Mouse (Mus musculus) ES-E14 (cell line): ENCODE measurements at regions not wholly inside any gene's neighbourhood (a gene's known extent, or its start where the extent isn't known, plus 50 kb on each side); places are given as distances from the start of the nearest gene placed in this dataset.

Experiments
- DNase-seq: peaks from one replicate; pipeline ENCODE4 v3.0.0-alpha.2; 2013; ENCODE audit warnings: low read depth, low spot score
- H3K27ac ChIP-seq: 2 replicates; pipeline ENCODE4 v1.5.1; 2012; ENCODE audit warnings: low read depth, mild to moderate bottlenecking, low read length, moderate library complexity, mixed read lengths; ENCODE audit not compliant: poor library complexity, insufficient read depth, severe bottlenecking
- H3K36me3 ChIP-seq: 2 replicates; pipeline ENCODE4 v1.6.1; 2012; ENCODE audit warnings: mild to moderate bottlenecking, low read length, moderate library complexity, mixed read lengths; ENCODE audit not compliant: control insufficient read depth, poor library complexity, insufficient read depth, severe bottlenecking
- H3K4me1 ChIP-seq, 2 experiments: fragments of 150-350 bp in 1 of 2; sonication (generic) in 1 of 2; 2 replicates each; pipeline ENCODE4 v1.6.1; 2012; ENCODE audit warnings: low read length in 2 of 2, mild to moderate bottlenecking in 1 of 2, mixed read lengths in 1 of 2; ENCODE audit not compliant: control insufficient read depth in 2 of 2, insufficient read depth in 2 of 2, poor library complexity in 1 of 2
- H3K4me3 ChIP-seq, 2 experiments: fragments of 150-350 bp in 1 of 2; sonication (generic) in 1 of 2; 2 replicates each; pipeline ENCODE4 v1.5.1; 2012; ENCODE audit warnings: low read length in 2 of 2, low read depth in 1 of 2, mild to moderate bottlenecking in 1 of 2, mixed read lengths in 1 of 2; ENCODE audit not compliant: insufficient read depth in 1 of 2, poor library complexity in 1 of 2, severe bottlenecking in 1 of 2
- H3K9ac ChIP-seq: 2 replicates; pipeline ENCODE4 v1.6.1; 2012; ENCODE audit warnings: low read depth, mild to moderate bottlenecking, low read length, mixed read lengths; ENCODE audit not compliant: poor library complexity, insufficient read depth, severe bottlenecking
- H3K9me3 ChIP-seq: fragments of 150-350 bp; sonication (generic); 2 replicates; pipeline ENCODE4 v1.6.1; 2012; ENCODE audit warnings: low read depth, mild to moderate bottlenecking, low read length; ENCODE audit not compliant: control insufficient read depth, insufficient read depth
- CHD2 ChIP-seq: IDR thresholded peaks from 2 replicates; pipeline ENCODE4 v1.6.1; 2014; ENCODE audit warnings: mild to moderate bottlenecking, low read depth, low read length, inconsistent platforms
- HCFC1 ChIP-seq: IDR thresholded peaks from 2 replicates; pipeline ENCODE4 v1.6.1; 2012; ENCODE audit warnings: low read length, inconsistent platforms, borderline replicate concordance; ENCODE audit not compliant: insufficient read depth
- MAFK ChIP-seq: IDR thresholded peaks from 2 replicates; pipeline ENCODE4 v1.6.1; 2014; ENCODE audit warnings: mild to moderate bottlenecking, low read depth, low read length, inconsistent platforms; ENCODE audit not compliant: insufficient read depth
- ZC3H11A ChIP-seq: IDR thresholded peaks from 2 replicates; pipeline ENCODE4 v1.6.1; 2012; ENCODE audit warnings: low read depth, mild to moderate bottlenecking, inconsistent platforms, low read length, borderline replicate concordance
- ZNF384 ChIP-seq: IDR thresholded peaks from 2 replicates; pipeline ENCODE4 v1.6.1; 2012; ENCODE audit warnings: low read depth, low read length, inconsistent platforms
- in situ Hi-C, 2 experiments: fragments of 600-800 bp; cut with MboI; formaldehyde crosslinking; loops; one replicate each; pipeline ENCODE4 v1.15.1; 2025; ENCODE audit warnings: low sequenced_read_pairs in 2 of 2, inconsistent platforms in 1 of 2; ENCODE audit not compliant: unreplicated experiment in 2 of 2

- in situ Hi-C loops, result no loop called here
- H3K27ac ChIP-seq, result no peak overlapping the region
- TF ChIP-seq MAFK (peak; percentile 93), ZNF384 (no peak)
- no peak overlapping the region for H3K9ac ChIP-seq
- H3K9me3 ChIP-seq, result no peaks in the 10 kb centered on the region
- no peak for DNase-seq
- no peak overlapping the region for H3K4me3 ChIP-seq
- no peaks in the 10 kb centered on the region for H3K4me1 ChIP-seq
- no peaks in the 10 kb centered on the region for H3K36me3 ChIP-seq
Measured at GRCm38 (mm10) chr7:69398299-69398698, 649.3 kb upstream of the Arrdc4 start.

- H3K9me3 ChIP-seq, result no peaks in the 10 kb centered on the region
Measured at GRCm38 (mm10) chr7:69396868-69397267, 647.8 kb upstream of the Arrdc4 start.

More at GRCm38 (mm10) chr7:69396868-69397267, 647.8 kb upstream of the Arrdc4 start:
- Histone ChIP-seq H3K4me1 (no peaks in the 10 kb centered on the region), H3K36me3 (no peaks in the 10 kb centered on the region), H3K4me3 (no peak overlapping the region), H3K27ac (no peak overlapping the region), H3K9ac (no peak overlapping the region)
- in situ Hi-C loops, result no loop called here
- DNase-seq, result no peak
- TF ChIP-seq MAFK, result no peak
- no peak for TF ChIP-seq ZC3H11A
- no peak for TF ChIP-seq CHD2
- TF ChIP-seq HCFC1, result no peak
- no peak for TF ChIP-seq ZNF384
